Mouse (Mus musculus) heart, embryonic 12.5 days (tissue): ENCODE measurements around the gene Togaram1. TPM values are rescaled to one million over a fixed set of nuclear protein-coding genes. Genes with fewer than 3 reads are reported as not detected.
A peak's percentile ranks its signal among the peaks of the same experiment; 100 is the strongest.

Experiments used
- ATAC-seq: fragments of 200-750 bp; cut with Nextera tagmentation; 2 replicates; pipeline ENCODE4 v1.8.0; 2017; ENCODE audit warnings: moderate TSS enrichment, moderate library complexity; ENCODE audit not compliant: insufficient number of reproducible peaks, low FRiP score
- H3K27ac ChIP-seq: fragments of 300-500 bp; sonication (generic); 2 replicates; pipeline ENCODE4 v1.5.1; 2016; ENCODE audit warnings: mild to moderate bottlenecking, moderate library complexity; ENCODE audit not compliant: poor library complexity, severe bottlenecking
- H3K27me3 ChIP-seq: fragments of 300-500 bp; sonication (generic); replicated peaks from 2 replicates; pipeline ENCODE4 v1.6.1; 2016; ENCODE audit warnings: mild to moderate bottlenecking, moderate library complexity
- H3K36me3 ChIP-seq: fragments of 300-500 bp; sonication (generic); 2 replicates; pipeline ENCODE4 v1.6.1; 2016; ENCODE audit warnings: mild to moderate bottlenecking, moderate library complexity
- H3K4me1 ChIP-seq: fragments of 300-500 bp; sonication (generic); replicated peaks from 2 replicates; pipeline ENCODE4 v1.6.1; 2016; ENCODE audit warnings: mild to moderate bottlenecking
- H3K4me2 ChIP-seq: fragments of 300-500 bp; sonication (generic); 2 replicates; pipeline ENCODE4 v1.6.1; 2016; ENCODE audit warnings: mild to moderate bottlenecking, moderate library complexity
- H3K4me3 ChIP-seq: fragments of 300-500 bp; sonication (generic); 2 replicates; pipeline ENCODE4 v1.5.1; 2016; ENCODE audit warnings: mild to moderate bottlenecking
- H3K9ac ChIP-seq: fragments of 300-500 bp; sonication (generic); 2 replicates; pipeline ENCODE4 v1.6.1; 2016; ENCODE audit warnings: mild to moderate bottlenecking, moderate library complexity
- H3K9me3 ChIP-seq: fragments of 300-500 bp; sonication (generic); replicated peaks from 2 replicates; pipeline ENCODE4 v1.6.1; 2016; ENCODE audit warnings: mild to moderate bottlenecking, moderate library complexity
- WGBS: fragments of 180-500 bp; shearing (Covaris S2); methylation state at CpG from one replicate; pipeline ENCODE4 v1.1.7; 2016; 5-methylcytosine and 5-hydroxymethylcytosine counted together
- polyA plus RNA-seq: library from polyadenylated mRNA; unstranded; fragments of >200 nt; fragmentation: Nextera tagmentation; extraction: Ambion mirVana; gene quantifications from 2 replicates; pipeline ENCODE4 v1.2.1, GENCODE M21; 2016

The Togaram1 gene
- polyA plus RNA-seq, 1 experiment from 2014 or later, result 19.5 TPM

- Histone ChIP-seq H3K4me2 (no peak overlapping the region), H3K36me3 (peaks cover 51% of the 10 kb centered on the region), H3K9ac (no peak overlapping the region), H3K4me1 (no peaks in the 10 kb centered on the region), H3K27ac (no peak overlapping the region), H3K9me3 (no peaks in the 10 kb centered on the region), H3K27me3 (no peaks in the 10 kb centered on the region), H3K4me3 (no peak overlapping the region)
- no peak for ATAC-seq
- 74% methylated on average over 2 of the region's 2 CpGs for WGBS
Measured at GRCm38 (mm10) chr12:65058203-65058602, 92.6 kb downstream of the Togaram1 start.

GRCm38 (mm10) chr12:65061082-65061481 lies 95.5 kb downstream of the Togaram1 start:
- no peak for ATAC-seq
- H3K9ac ChIP-seq, result no peak overlapping the region
- H3K9me3 ChIP-seq, result no peaks in the 10 kb centered on the region
- no peak overlapping the region for H3K4me3 ChIP-seq
- H3K27me3 ChIP-seq, result no peaks in the 10 kb centered on the region
- H3K36me3 ChIP-seq, result peaks cover 58% of the 10 kb centered on the region
- no peaks in the 10 kb centered on the region for H3K4me1 ChIP-seq
- H3K4me2 ChIP-seq, result no peak overlapping the region
- H3K27ac ChIP-seq, result no peak overlapping the region

GRCm38 (mm10) chr12:65065241-65065640 lies 99.6 kb downstream of the Togaram1 start:
- no peak overlapping the region for H3K4me2 ChIP-seq
- peaks cover 7% of the 10 kb centered on the region; the same call in 1 of the 2 replicates for H3K4me1 ChIP-seq
- no peak overlapping the region for H3K27ac ChIP-seq
- H3K9me3 ChIP-seq, result no peaks in the 10 kb centered on the region
- no peak overlapping the region for H3K4me3 ChIP-seq
- H3K27me3 ChIP-seq, result no peaks in the 10 kb centered on the region
- ATAC-seq, result no peak
- WGBS, result 60% methylated on average over 2 of the region's 2 CpGs
- peaks cover 57% of the 10 kb centered on the region for H3K36me3 ChIP-seq
- H3K9ac ChIP-seq, result no peak overlapping the region

GRCm38 (mm10) chr12:65066234-65066633 lies 100.6 kb downstream of the Togaram1 start:
- 67% methylated on average over 3 of the region's 3 CpGs for WGBS
- no peak overlapping the region for H3K9ac ChIP-seq
- H3K9me3 ChIP-seq, result no peaks in the 10 kb centered on the region
- 0 out of 2 replicates have a peak overlapping the region, but pooled peaks have one; percentile 4 for H3K27ac ChIP-seq
- H3K27me3 ChIP-seq, result no peaks in the 10 kb centered on the region
- H3K36me3 ChIP-seq, result peaks cover 49% of the 10 kb centered on the region
- H3K4me2 ChIP-seq, result no peak overlapping the region
- ATAC-seq, result no peak
- peaks cover 7% of the 10 kb centered on the region; the same call in 1 of the 2 replicates for H3K4me1 ChIP-seq
- no peak overlapping the region for H3K4me3 ChIP-seq

GRCm38 (mm10) chr12:65068409-65068808 lies 102.8 kb downstream of the Togaram1 start:
- Histone ChIP-seq H3K9me3 (no peaks in the 10 kb centered on the region), H3K4me1 (peaks cover 16% of the 10 kb centered on the region), H3K36me3 (peaks cover 43% of the 10 kb centered on the region), H3K9ac (no peak overlapping the region), H3K27me3 (no peaks in the 10 kb centered on the region), H3K4me2 (no peak overlapping the region), H3K27ac (no peak overlapping the region), H3K4me3 (no peak overlapping the region)
- ATAC-seq, result no peak
- 53% methylated on average over 4 of the region's 4 CpGs for WGBS

Other genes with a start within 250 kb of the Togaram1 start
- 2.2 and 2.6 TPM in 2 replicates for gene Gm527, start 47.9 kb upstream of the Togaram1 start, polyA plus RNA-seq
- 11.3 and 11.4 TPM in 2 replicates for gene Klhl28, start 270 bp upstream of the Togaram1 start, polyA plus RNA-seq
- gene Prpf39, start 70.5 kb downstream of the Togaram1 start, polyA plus RNA-seq, result 43.8 and 45.3 TPM in 2 replicates
- gene Fkbp3, start 108.2 kb downstream of the Togaram1 start, polyA plus RNA-seq, result 512 and 531 TPM in 2 replicates
- 13.8 and 15.1 TPM in 2 replicates for gene Fancm, start 109.8 kb downstream of the Togaram1 start, polyA plus RNA-seq
- 40.6 TPM in 2 replicates for gene Mis18bp1, start 206.8 kb downstream of the Togaram1 start, polyA plus RNA-seq